Mouse (Mus musculus): ENCODE data around the gene Mosmo. TPM values are rescaled to one million over a fixed set of nuclear protein-coding genes. Genes with fewer than 3 reads are reported as not detected.

Mosmo gene
- polyA plus RNA-seq, 1 experiment from 2014 or later = 12.7 TPM

Other genes with a start within 250 kb of the Mosmo start
- gene Uqcrc2, start 42.4 kb upstream of the Mosmo start, polyA plus RNA-seq (2015; fragmentation: Nextera tagmentation; extraction: Ambion mirVana) = 222 and 223 TPM in 2 replicates
- gene Pdzd9, start 7.3 kb upstream of the Mosmo start, polyA plus RNA-seq (2015; fragmentation: Nextera tagmentation; extraction: Ambion mirVana) = 0.36 and 0.39 TPM in 2 replicates
- gene Vwa3a, start 61.7 kb downstream of the Mosmo start, polyA plus RNA-seq (2015; fragmentation: Nextera tagmentation; extraction: Ambion mirVana) = 1.8 and 2.2 TPM in 2 replicates
- gene Gm5737, start 134.7 kb downstream of the Mosmo start, polyA plus RNA-seq (2015; fragmentation: Nextera tagmentation; extraction: Ambion mirVana) = 0.12 TPM in 1 of 2 replicates, not detected in the other
- 32.5 and 34.3 TPM in 2 replicates for gene Eef2k, start 165.2 kb downstream of the Mosmo start, polyA plus RNA-seq (2015; fragmentation: Nextera tagmentation; extraction: Ambion mirVana)
- 25.0 and 25.6 TPM in 2 replicates for gene Polr3e, start 240.1 kb downstream of the Mosmo start, polyA plus RNA-seq (2015; fragmentation: Nextera tagmentation; extraction: Ambion mirVana)

Data from hindbrain, embryonic 15.5 days (tissue).